Mouse (Mus musculus): ENCODE results near the gene Olfr120.
"Not testable (repeated sequence)": the region's sequence is repeated elsewhere in the genome, so short reads cannot be mapped to it uniquely, and the experiment has no call there.

Olfr120 gene

GRCm38 (mm10) chr17:37721508-37721907 is at the start of gene Olfr120:
Gene Olfr120 (plus strand): TSS chr17:37721808.
- no peak for DNase-seq

GRCm38 (mm10) chr17:37696264-37696663 is 25.3 kb upstream of the Olfr120 start, which contains the start of gene Olfr119:
Gene Olfr119 (plus strand): TSS chr17:37696564.
- not testable (repeated sequence) for DNase-seq

- DNase-seq = no peak
These were observed 16.5 kb downstream of the Olfr120 start for GRCm38 (mm10) chr17:37738070-37738469.

- no peak for DNase-seq
These were observed 46.7 kb downstream of the Olfr120 start, which contains the start of gene Olfr122 for GRCm38 (mm10) chr17:37768307-37768706. Gene Olfr122 (plus strand): TSS chr17:37768607.

Measured in kidney, postnatal 25 days (tissue).